Mouse (Mus musculus) ES-E14 (cell line): Measurements from ENCODE around the gene Get4. TPM values are rescaled to one million over a fixed set of nuclear protein-coding genes. Genes with fewer than 3 reads are reported as not detected.

Experiments used
- DNase-seq: peaks from one replicate; pipeline ENCODE4 v3.0.0-alpha.2; 2013; ENCODE audit warnings: low read depth, low spot score
- H3K27ac ChIP-seq: 2 replicates; pipeline ENCODE4 v1.5.1; 2012; ENCODE audit warnings: low read depth, mild to moderate bottlenecking, low read length, moderate library complexity, mixed read lengths; ENCODE audit not compliant: poor library complexity, insufficient read depth, severe bottlenecking
- H3K36me3 ChIP-seq: 2 replicates; pipeline ENCODE4 v1.6.1; 2012; ENCODE audit warnings: mild to moderate bottlenecking, low read length, moderate library complexity, mixed read lengths; ENCODE audit not compliant: control insufficient read depth, poor library complexity, insufficient read depth, severe bottlenecking
- H3K4me1 ChIP-seq, 2 experiments: fragments of 150-350 bp in 1 of 2; sonication (generic) in 1 of 2; 2 replicates each; pipeline ENCODE4 v1.6.1; 2012; ENCODE audit warnings: low read length in 2 of 2, mild to moderate bottlenecking in 1 of 2, mixed read lengths in 1 of 2; ENCODE audit not compliant: control insufficient read depth in 2 of 2, insufficient read depth in 2 of 2, poor library complexity in 1 of 2
- H3K4me3 ChIP-seq, 2 experiments: fragments of 150-350 bp in 1 of 2; sonication (generic) in 1 of 2; 2 replicates each; pipeline ENCODE4 v1.5.1; 2012; ENCODE audit warnings: low read length in 2 of 2, low read depth in 1 of 2, mild to moderate bottlenecking in 1 of 2, mixed read lengths in 1 of 2; ENCODE audit not compliant: insufficient read depth in 1 of 2, poor library complexity in 1 of 2, severe bottlenecking in 1 of 2
- H3K9ac ChIP-seq: 2 replicates; pipeline ENCODE4 v1.6.1; 2012; ENCODE audit warnings: low read depth, mild to moderate bottlenecking, low read length, mixed read lengths; ENCODE audit not compliant: poor library complexity, insufficient read depth, severe bottlenecking
- H3K9me3 ChIP-seq: fragments of 150-350 bp; sonication (generic); 2 replicates; pipeline ENCODE4 v1.6.1; 2012; ENCODE audit warnings: low read depth, mild to moderate bottlenecking, low read length; ENCODE audit not compliant: control insufficient read depth, insufficient read depth
- CHD2 ChIP-seq: IDR thresholded peaks from 2 replicates; pipeline ENCODE4 v1.6.1; 2014; ENCODE audit warnings: mild to moderate bottlenecking, low read depth, low read length, inconsistent platforms
- HCFC1 ChIP-seq: IDR thresholded peaks from 2 replicates; pipeline ENCODE4 v1.6.1; 2012; ENCODE audit warnings: low read length, inconsistent platforms, borderline replicate concordance; ENCODE audit not compliant: insufficient read depth
- MAFK ChIP-seq: IDR thresholded peaks from 2 replicates; pipeline ENCODE4 v1.6.1; 2014; ENCODE audit warnings: mild to moderate bottlenecking, low read depth, low read length, inconsistent platforms; ENCODE audit not compliant: insufficient read depth
- ZC3H11A ChIP-seq: IDR thresholded peaks from 2 replicates; pipeline ENCODE4 v1.6.1; 2012; ENCODE audit warnings: low read depth, mild to moderate bottlenecking, inconsistent platforms, low read length, borderline replicate concordance
- ZNF384 ChIP-seq: IDR thresholded peaks from 2 replicates; pipeline ENCODE4 v1.6.1; 2012; ENCODE audit warnings: low read depth, low read length, inconsistent platforms
- in situ Hi-C, 2 experiments: fragments of 600-800 bp; cut with MboI; formaldehyde crosslinking; loops; one replicate each; pipeline ENCODE4 v1.15.1; 2025; ENCODE audit warnings: low sequenced_read_pairs in 2 of 2, inconsistent platforms in 1 of 2; ENCODE audit not compliant: unreplicated experiment in 2 of 2
- total RNA-seq: library from RNA; depleted of rRNA; stranded (reverse); fragments of 300-350 nt; gene quantifications from 2 replicates; pipeline ENCODE4 v1.2.3, GENCODE M21; 2012

The Get4 gene
- total RNA-seq, 1 experiment = 140 TPM

DNA sequence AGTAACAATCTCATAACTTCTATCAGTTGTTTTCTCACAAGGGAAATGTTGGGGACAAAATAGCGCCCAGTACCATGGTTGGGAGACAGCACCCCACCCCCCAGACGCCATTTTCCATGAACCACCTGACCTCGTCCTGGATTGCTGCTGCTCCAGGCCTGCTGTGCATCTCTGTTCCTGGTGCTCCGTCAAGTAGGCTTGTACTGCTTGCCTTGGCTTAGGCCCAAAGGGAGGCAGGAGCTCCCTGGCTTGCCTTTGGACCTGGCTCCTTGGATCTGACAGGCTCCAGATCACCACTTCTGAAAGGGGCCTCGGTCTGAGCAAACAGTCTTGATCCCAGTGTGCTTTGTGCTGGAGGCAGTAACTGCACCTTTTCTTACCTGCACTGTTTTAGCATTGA lies 7.7 kb downstream of the Get4 start:
- no peak for TF ChIP-seq HCFC1
- TF ChIP-seq ZNF384 = no peak
- TF ChIP-seq ZC3H11A = no peak
- TF ChIP-seq MAFK = no peak
- TF ChIP-seq CHD2 = no peak
- Histone ChIP-seq H3K36me3 (peaks cover 42% of the 10 kb centered on the region), H3K9ac (no peak overlapping the region), H3K4me3 (no peak overlapping the region), H3K4me1 (peaks cover 8 to 9% of the 10 kb centered on the region in 2 experiments), H3K27ac (no peak overlapping the region; the same call in 1 of the 2 replicates), H3K9me3 (no peaks in the 10 kb centered on the region)
- no peak for DNase-seq
- in situ Hi-C loops = no loop called here

DNA sequence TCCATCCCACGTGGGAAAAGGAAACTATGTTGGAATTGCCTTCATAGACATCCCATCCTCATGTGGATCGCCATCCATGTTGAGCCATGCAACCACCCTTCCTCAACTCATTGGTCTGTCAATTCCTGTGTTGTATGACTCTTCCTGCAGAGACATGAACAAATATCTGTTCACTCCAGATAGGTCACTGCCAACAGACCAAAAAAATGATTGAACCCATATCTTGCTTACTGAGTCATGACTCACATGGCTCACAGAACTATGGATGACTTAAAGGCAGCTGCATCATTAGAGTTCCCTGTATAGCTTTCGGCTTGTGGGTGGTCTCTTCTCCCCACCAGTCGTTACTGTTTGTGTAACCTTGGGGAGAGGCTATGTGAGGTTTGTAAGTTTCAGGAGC lies 9.3 kb downstream of the Get4 start:
- TF ChIP-seq CHD2 (no peak), MAFK (no peak), HCFC1 (no peak), ZNF384 (no peak), ZC3H11A (no peak)
- in situ Hi-C loops = no loop called here
- Histone ChIP-seq H3K4me1 (peaks cover 8 to 9% of the 10 kb centered on the region in 2 experiments), H3K4me3 (no peak overlapping the region), H3K27ac (no peak overlapping the region), H3K36me3 (peaks cover 57% of the 10 kb centered on the region), H3K9ac (no peak overlapping the region), H3K9me3 (no peaks in the 10 kb centered on the region)
- DNase-seq = no peak

GRCm38 (mm10) chr5:139267661-139268060 lies 15.5 kb downstream of the Get4 start:
- in situ Hi-C loops = no loop called here
- TF ChIP-seq CHD2 = no peak
- no peak for TF ChIP-seq ZNF384
- Histone ChIP-seq H3K27ac (no peak overlapping the region), H3K9ac (no peak overlapping the region), H3K4me3 (no peak overlapping the region), H3K36me3 (peaks cover 66% of the 10 kb centered on the region), H3K9me3 (no peaks in the 10 kb centered on the region), H3K4me1 (peaks cover 0 to 2% of the 10 kb centered on the region in 2 experiments; a peak in 1 of 4 replicates)
- DNase-seq = no peak

GRCm38 (mm10) chr5:139270806-139271521 lies 18.8 kb downstream of the Get4 start:
- Histone ChIP-seq H3K4me3 (no peak overlapping the region), H3K27ac (no peak overlapping the region), H3K4me1 (peaks cover 0 to 13% of the 10 kb centered on the region in 2 experiments; a peak in 1 of 4 replicates), H3K9ac (no peak overlapping the region), H3K36me3 (peaks cover 40% of the 10 kb centered on the region), H3K9me3 (no peaks in the 10 kb centered on the region)
- TF ChIP-seq ZC3H11A = no peak
- no peak for TF ChIP-seq ZNF384
- no peak for TF ChIP-seq HCFC1
- TF ChIP-seq CHD2 = no peak
- no peak for TF ChIP-seq MAFK
- no peak for DNase-seq
- in situ Hi-C loops = no loop called here
